Mouse (Mus musculus): ENCODE data around the gene Ccdc18. TPM values are rescaled to one million over a fixed set of nuclear protein-coding genes. Genes with fewer than 3 reads are reported as not detected.
"Not testable (repeated sequence)": the region's sequence is repeated elsewhere in the genome, so short reads cannot be mapped to it uniquely, and the experiment has no call there.

Ccdc18 gene
- 9.5 and 10.8 TPM in 2 replicates for polyA plus RNA-seq (2014; fragmentation: Nextera tagmentation; extraction: Ambion mirVana)

GRCm38 (mm10) chr5:108132441-108133243 is at the start of gene Ccdc18, which contains the start of gene Tmed5:
TSS of gene Ccdc18 (plus strand) at chr5:108132875.
TSS of gene Tmed5 (minus strand) at chr5:108132620.
- DNase-seq (ENCODE audit: low spot score, missing footprints) (peak; percentile 100), ATAC-seq (ENCODE audit: low FRiP score) (peak; percentile 98)
- Histone ChIP-seq H3K9me3 (ENCODE audit: control insufficient read depth, low read length) (no peaks in the 10 kb centered on the region), H3K4me1 (ENCODE audit: control insufficient read depth, insufficient read depth, low read length) (no peaks in the 10 kb centered on the region; the same call in 1 of the 2 replicates), H3K4me3 (ENCODE audit: low read depth, low read length) (peak within 1 kb of the TSS; percentile 80), H3K9ac (ENCODE audit: low read length) (peak within 1 kb of the TSS; percentile 83), H3K27me3 (ENCODE audit: control insufficient read depth, insufficient read depth, low read length) (no peaks in the 10 kb centered on the region), H3K4me2 (peak within 1 kb of the TSS; percentile 70), H3K27ac (ENCODE audit: low read depth, low read length) (peak within 1 kb of the TSS; percentile 59; the same call in 1 of the 2 replicates), H3K36me3 (ENCODE audit: control insufficient read depth, insufficient read depth, low read length) (no peaks in the 10 kb centered on the region)
- WGBS, result under 1% methylated on average over 65 of the region's 65 CpGs

- Histone ChIP-seq H3K4me3 (ENCODE audit: low read depth, low read length) (no peak overlapping the region), H3K4me2 (no peak overlapping the region), H3K9me3 (ENCODE audit: control insufficient read depth, low read length) (no peaks in the 10 kb centered on the region), H3K9ac (ENCODE audit: low read length) (no peak overlapping the region), H3K4me1 (ENCODE audit: control insufficient read depth, insufficient read depth, low read length) (no peaks in the 10 kb centered on the region), H3K27ac (ENCODE audit: low read depth, low read length) (no peak overlapping the region), H3K36me3 (ENCODE audit: control insufficient read depth, insufficient read depth, low read length) (peaks cover 14% of the 10 kb centered on the region), H3K27me3 (ENCODE audit: control insufficient read depth, insufficient read depth, low read length) (no peaks in the 10 kb centered on the region)
- ATAC-seq (ENCODE audit: low FRiP score), result no peak
- 89% methylated on average over 2 of the region's 2 CpGs for WGBS
- no peak for DNase-seq (ENCODE audit: low spot score, missing footprints)
Observed at GRCm38 (mm10) chr5:108085440-108085839, 47.2 kb upstream of the Ccdc18 start.

GRCm38 (mm10) chr5:108092731-108093130 is 39.9 kb upstream of the Ccdc18 start:
- H3K27me3 ChIP-seq (ENCODE audit: control insufficient read depth, insufficient read depth, low read length); H3K9me3 ChIP-seq (ENCODE audit: control insufficient read depth, low read length); H3K9ac ChIP-seq (ENCODE audit: low read length); H3K4me1 ChIP-seq (ENCODE audit: control insufficient read depth, insufficient read depth, low read length); DNase-seq (ENCODE audit: low spot score, missing footprints); ATAC-seq (ENCODE audit: low FRiP score); H3K4me3 ChIP-seq (ENCODE audit: low read depth, low read length); H3K4me2 ChIP-seq; H3K27ac ChIP-seq (ENCODE audit: low read depth, low read length): not testable (repeated sequence)
- WGBS, result 97% methylated on average over 8 of the region's 8 CpGs
- peaks cover 18% of the 10 kb centered on the region for H3K36me3 ChIP-seq (ENCODE audit: control insufficient read depth, insufficient read depth, low read length)

- H3K36me3 ChIP-seq (ENCODE audit: control insufficient read depth, insufficient read depth, low read length), result peaks cover 9% of the 10 kb centered on the region; the same call in 1 of the 2 replicates
- no peak overlapping the region for H3K27ac ChIP-seq (ENCODE audit: low read depth, low read length)
- no peaks in the 10 kb centered on the region for H3K9me3 ChIP-seq (ENCODE audit: control insufficient read depth, low read length)
- no peaks in the 10 kb centered on the region for H3K4me1 ChIP-seq (ENCODE audit: control insufficient read depth, insufficient read depth, low read length)
- no peaks in the 10 kb centered on the region for H3K27me3 ChIP-seq (ENCODE audit: control insufficient read depth, insufficient read depth, low read length)
- no peak overlapping the region for H3K9ac ChIP-seq (ENCODE audit: low read length)
- DNase-seq (ENCODE audit: low spot score, missing footprints) (no peak), ATAC-seq (ENCODE audit: low FRiP score) (no peak)
- no peak overlapping the region for H3K4me3 ChIP-seq (ENCODE audit: low read depth, low read length)
- WGBS, result 93% methylated on average over 3 of the region's 3 CpGs
- no peak overlapping the region for H3K4me2 ChIP-seq
Observed at GRCm38 (mm10) chr5:108097676-108098075, 35.0 kb upstream of the Ccdc18 start.

- Histone ChIP-seq H3K9me3 (ENCODE audit: control insufficient read depth, low read length) (no peaks in the 10 kb centered on the region), H3K9ac (ENCODE audit: low read length) (no peak overlapping the region), H3K4me2 (no peak overlapping the region), H3K36me3 (ENCODE audit: control insufficient read depth, insufficient read depth, low read length) (peaks cover 11% of the 10 kb centered on the region; the same call in 1 of the 2 replicates), H3K27me3 (ENCODE audit: control insufficient read depth, insufficient read depth, low read length) (no peaks in the 10 kb centered on the region), H3K4me3 (ENCODE audit: low read depth, low read length) (no peak overlapping the region), H3K27ac (ENCODE audit: low read depth, low read length) (no peak overlapping the region), H3K4me1 (ENCODE audit: control insufficient read depth, insufficient read depth, low read length) (no peaks in the 10 kb centered on the region)
- ATAC-seq (ENCODE audit: low FRiP score), result no peak
- no peak for DNase-seq (ENCODE audit: low spot score, missing footprints)
Observed at GRCm38 (mm10) chr5:108100196-108100595, 32.5 kb upstream of the Ccdc18 start.

- Histone ChIP-seq H3K4me2 (no peak overlapping the region), H3K9ac (ENCODE audit: low read length) (no peak overlapping the region), H3K4me3 (ENCODE audit: low read depth, low read length) (no peak overlapping the region), H3K36me3 (ENCODE audit: control insufficient read depth, insufficient read depth, low read length) (peaks cover 19% of the 10 kb centered on the region), H3K27me3 (ENCODE audit: control insufficient read depth, insufficient read depth, low read length) (no peaks in the 10 kb centered on the region), H3K9me3 (ENCODE audit: control insufficient read depth, low read length) (no peaks in the 10 kb centered on the region), H3K4me1 (ENCODE audit: control insufficient read depth, insufficient read depth, low read length) (no peaks in the 10 kb centered on the region), H3K27ac (ENCODE audit: low read depth, low read length) (no peak overlapping the region)
- WGBS, result 84% methylated on average over 5 of the region's 5 CpGs
- DNase-seq (ENCODE audit: low spot score, missing footprints), result no peak
- no peak for ATAC-seq (ENCODE audit: low FRiP score)
Observed at GRCm38 (mm10) chr5:108104306-108104705, 28.4 kb upstream of the Ccdc18 start.

- Histone ChIP-seq H3K4me1 (ENCODE audit: control insufficient read depth, insufficient read depth, low read length) (no peaks in the 10 kb centered on the region), H3K4me3 (ENCODE audit: low read depth, low read length) (no peak overlapping the region), H3K9me3 (ENCODE audit: control insufficient read depth, low read length) (no peaks in the 10 kb centered on the region), H3K36me3 (ENCODE audit: control insufficient read depth, insufficient read depth, low read length) (peaks cover 13% of the 10 kb centered on the region), H3K4me2 (no peak overlapping the region), H3K27me3 (ENCODE audit: control insufficient read depth, insufficient read depth, low read length) (no peaks in the 10 kb centered on the region), H3K9ac (ENCODE audit: low read length) (no peak overlapping the region), H3K27ac (ENCODE audit: low read depth, low read length) (no peak overlapping the region)
- 95% methylated on average over 7 of the region's 7 CpGs for WGBS
- ATAC-seq (ENCODE audit: low FRiP score), result no peak
- DNase-seq (ENCODE audit: low spot score, missing footprints), result no peak
Observed at GRCm38 (mm10) chr5:108109346-108109745, 23.3 kb upstream of the Ccdc18 start.

- 91% methylated on average over 4 of the region's 4 CpGs for WGBS
- Histone ChIP-seq H3K4me3 (ENCODE audit: low read depth, low read length) (no peak overlapping the region), H3K4me1 (ENCODE audit: control insufficient read depth, insufficient read depth, low read length) (no peaks in the 10 kb centered on the region), H3K27ac (ENCODE audit: low read depth, low read length) (no peak overlapping the region), H3K4me2 (no peak overlapping the region), H3K9ac (ENCODE audit: low read length) (no peak overlapping the region), H3K36me3 (ENCODE audit: control insufficient read depth, insufficient read depth, low read length) (no peaks in the 10 kb centered on the region), H3K9me3 (ENCODE audit: control insufficient read depth, low read length) (no peaks in the 10 kb centered on the region), H3K27me3 (ENCODE audit: control insufficient read depth, insufficient read depth, low read length) (no peaks in the 10 kb centered on the region)
- peak; percentile 70 for DNase-seq (ENCODE audit: low spot score, missing footprints)
- ATAC-seq (ENCODE audit: low FRiP score), result no peak
Observed at GRCm38 (mm10) chr5:108117693-108118092, 15.0 kb upstream of the Ccdc18 start.

GRCm38 (mm10) chr5:108120221-108120900 is 12.3 kb upstream of the Ccdc18 start:
- no peaks in the 10 kb centered on the region for H3K27me3 ChIP-seq (ENCODE audit: control insufficient read depth, insufficient read depth, low read length)
- WGBS, result 82% methylated on average over 9 of the region's 9 CpGs
- ATAC-seq (ENCODE audit: low FRiP score), result no peak

More at GRCm38 (mm10) chr5:108120221-108120900, 12.3 kb upstream of the Ccdc18 start:
- DNase-seq (ENCODE audit: low spot score, missing footprints), result peak; percentile 78
- Histone ChIP-seq H3K4me2 (no peak overlapping the region), H3K27ac (ENCODE audit: low read depth, low read length) (no peak overlapping the region), H3K4me3 (ENCODE audit: low read depth, low read length) (no peak overlapping the region), H3K9ac (ENCODE audit: low read length) (no peak overlapping the region), H3K9me3 (ENCODE audit: control insufficient read depth, low read length) (no peaks in the 10 kb centered on the region), H3K4me1 (ENCODE audit: control insufficient read depth, insufficient read depth, low read length) (no peaks in the 10 kb centered on the region), H3K36me3 (ENCODE audit: control insufficient read depth, insufficient read depth, low read length) (no peaks in the 10 kb centered on the region)

Measured in midbrain, embryonic 11.5 days (tissue).